Mouse (Mus musculus): ENCODE measurements around the gene Tomm7. TPM values are rescaled to one million over a fixed set of nuclear protein-coding genes. Genes with fewer than 3 reads are reported as not detected.
"Not testable (repeated sequence)": the region's sequence is repeated elsewhere in the genome, so short reads cannot be mapped to it uniquely, and the experiment has no call there.

Tomm7 gene
- total and polyA plus RNA-seq, 2 experiments from 2014 or later: 26.0 to 137 TPM

DNA sequence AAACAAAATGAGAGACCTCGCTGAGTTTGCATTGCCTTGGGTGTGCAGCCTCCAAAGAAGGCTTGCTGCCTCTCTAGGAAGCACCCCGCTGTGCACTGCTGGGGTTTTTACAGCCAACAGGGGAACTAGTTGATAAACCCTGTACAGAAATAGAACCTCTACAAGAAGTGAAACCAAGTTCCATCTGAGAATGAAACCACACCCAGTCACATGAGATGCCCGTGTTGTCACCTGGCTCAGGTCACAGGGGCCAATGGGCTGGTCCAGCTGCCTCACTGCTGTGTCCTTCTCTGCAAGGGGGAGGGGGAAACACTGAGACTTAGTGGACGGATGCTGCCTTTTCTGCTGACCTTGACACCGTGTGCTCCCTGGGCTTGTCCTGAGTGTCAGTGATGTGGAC, 30.5 kb upstream of the Tomm7 start:
- 34% methylated on average over 5 of the region's 5 CpGs for WGBS
- peaks cover 26% of the 10 kb centered on the region for H3K4me1 ChIP-seq (ENCODE audit: control insufficient read depth, insufficient read depth)
- DNase-seq (ENCODE audit: low spot score) (peak; percentile 80), ATAC-seq (ENCODE audit: insufficient read depth, low read depth) (peak; percentile 94)
- no peak overlapping the region for H3K9ac ChIP-seq (replicated peaks; ENCODE audit: low read depth, low read length)
- H3K4me2 ChIP-seq (ENCODE audit: low read depth, low read length): peak overlapping the region; percentile 21
- no peaks in the 10 kb centered on the region for H3K27me3 ChIP-seq (ENCODE audit: control insufficient read depth, insufficient read depth, low read length)
- H3K9me3 ChIP-seq (replicated peaks; ENCODE audit: control insufficient read depth, low read length): no peaks in the 10 kb centered on the region
- no peak overlapping the region for H3K4me3 ChIP-seq (ENCODE audit: low read depth, low read length)
- H3K36me3 ChIP-seq (replicated peaks; ENCODE audit: control insufficient read depth, insufficient read depth, low read length): no peaks in the 10 kb centered on the region
- H3K27ac ChIP-seq (ENCODE audit: low read depth): peak overlapping the region; percentile 83
- TF ChIP-seq CTCF (IDR thresholded peaks at IDR 0.05; ENCODE audit: low read depth) (no peak), EP300 (IDR thresholded peaks at IDR 0.05; ENCODE audit: low read depth) (no peak; the same call in 1 of the 2 replicates)

DNA sequence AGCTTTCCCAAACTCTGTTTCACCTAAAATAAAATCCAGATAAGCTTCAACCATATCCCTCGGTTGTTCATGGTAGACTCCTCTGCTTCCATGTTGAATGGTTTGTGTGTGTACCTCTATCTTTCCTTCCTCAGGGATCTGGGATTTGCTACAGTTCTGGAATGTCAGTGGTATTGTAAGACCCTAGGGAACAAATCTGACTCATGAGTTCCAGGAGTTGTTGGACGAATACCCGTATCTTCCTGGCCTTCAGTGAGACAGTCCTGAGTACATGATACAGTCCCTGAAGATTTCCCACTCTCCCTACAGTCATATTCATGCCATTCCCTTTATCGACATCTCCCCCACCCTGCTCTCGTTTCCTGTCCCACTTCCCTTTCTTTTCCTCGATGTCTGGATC, 28.6 kb upstream of the Tomm7 start:
- Histone ChIP-seq H3K4me1 (ENCODE audit: control insufficient read depth, insufficient read depth) (peaks cover 26% of the 10 kb centered on the region), H3K4me3 (ENCODE audit: low read depth, low read length) (no peak overlapping the region), H3K9me3 (replicated peaks; ENCODE audit: control insufficient read depth, low read length) (no peaks in the 10 kb centered on the region), H3K27me3 (ENCODE audit: control insufficient read depth, insufficient read depth, low read length) (no peaks in the 10 kb centered on the region), H3K27ac (ENCODE audit: low read depth) (no peak overlapping the region), H3K9ac (replicated peaks; ENCODE audit: low read depth, low read length) (no peak overlapping the region), H3K36me3 (replicated peaks; ENCODE audit: control insufficient read depth, insufficient read depth, low read length) (no peaks in the 10 kb centered on the region), H3K4me2 (ENCODE audit: low read depth, low read length) (no peak overlapping the region)
- WGBS: 50% methylated on average over 6 of the region's 6 CpGs
- no peak for TF ChIP-seq EP300 (IDR thresholded peaks at IDR 0.05; ENCODE audit: low read depth)
- TF ChIP-seq CTCF (IDR thresholded peaks at IDR 0.05; ENCODE audit: low read depth): no peak
- ATAC-seq (ENCODE audit: insufficient read depth, low read depth) (no peak), DNase-seq (ENCODE audit: low spot score) (peak; percentile 37)

GRCm38 (mm10) chr5:23871323-23871722, 27.4 kb upstream of the Tomm7 start:
- WGBS: 98% methylated on average over 2 of the region's 2 CpGs
- DNase-seq (ENCODE audit: low spot score); H3K9me3 ChIP-seq (replicated peaks; ENCODE audit: control insufficient read depth, low read length); H3K9ac ChIP-seq (replicated peaks; ENCODE audit: low read depth, low read length); H3K36me3 ChIP-seq (replicated peaks; ENCODE audit: control insufficient read depth, insufficient read depth, low read length); ATAC-seq (ENCODE audit: insufficient read depth, low read depth); H3K27me3 ChIP-seq (ENCODE audit: control insufficient read depth, insufficient read depth, low read length); H3K27ac ChIP-seq (ENCODE audit: low read depth); H3K4me2 ChIP-seq (ENCODE audit: low read depth, low read length); H3K4me3 ChIP-seq (ENCODE audit: low read depth, low read length): not testable (repeated sequence)
- peaks cover 23% of the 10 kb centered on the region for H3K4me1 ChIP-seq (ENCODE audit: control insufficient read depth, insufficient read depth)

DNA sequence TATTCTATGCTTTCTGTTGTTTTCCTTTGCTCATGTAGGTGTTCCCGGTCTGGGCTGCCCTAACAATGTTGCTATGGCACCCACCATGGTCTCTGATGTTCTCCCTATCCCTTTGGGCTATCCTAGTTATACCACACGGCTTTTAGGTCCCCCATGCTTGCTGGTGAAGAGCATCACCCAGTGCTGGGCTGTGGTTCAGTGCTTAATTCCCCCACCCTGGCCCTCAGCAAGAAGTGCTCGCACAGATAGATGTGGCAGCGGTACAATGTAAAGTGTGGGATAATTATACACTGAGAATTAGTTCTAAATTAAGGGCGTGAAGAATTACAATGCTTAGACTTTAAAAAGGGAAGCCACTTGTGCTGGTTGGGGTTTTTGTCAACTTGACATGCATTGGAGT, 22.0 kb upstream of the Tomm7 start:
- H3K4me1 ChIP-seq (ENCODE audit: control insufficient read depth, insufficient read depth): peaks cover 19% of the 10 kb centered on the region
- DNase-seq (ENCODE audit: low spot score) (no peak), ATAC-seq (ENCODE audit: insufficient read depth, low read depth) (no peak)
- no peaks in the 10 kb centered on the region for H3K9me3 ChIP-seq (replicated peaks; ENCODE audit: control insufficient read depth, low read length)
- H3K4me2 ChIP-seq (ENCODE audit: low read depth, low read length): no peak overlapping the region
- TF ChIP-seq CTCF (IDR thresholded peaks at IDR 0.05; ENCODE audit: low read depth): no peak
- no peak for TF ChIP-seq EP300 (IDR thresholded peaks at IDR 0.05; ENCODE audit: low read depth)
- no peak overlapping the region for H3K4me3 ChIP-seq (ENCODE audit: low read depth, low read length)
- WGBS: 76% methylated on average over 5 of the region's 5 CpGs
- H3K27ac ChIP-seq (ENCODE audit: low read depth): no peak overlapping the region
- H3K9ac ChIP-seq (replicated peaks; ENCODE audit: low read depth, low read length): no peak overlapping the region
- no peaks in the 10 kb centered on the region for H3K27me3 ChIP-seq (ENCODE audit: control insufficient read depth, insufficient read depth, low read length)
- no peaks in the 10 kb centered on the region for H3K36me3 ChIP-seq (replicated peaks; ENCODE audit: control insufficient read depth, insufficient read depth, low read length)

- ATAC-seq (ENCODE audit: insufficient read depth, low read depth) (no peak), DNase-seq (ENCODE audit: low spot score) (no peak)
- Histone ChIP-seq H3K9me3 (replicated peaks; ENCODE audit: control insufficient read depth, low read length) (no peaks in the 10 kb centered on the region), H3K27me3 (ENCODE audit: control insufficient read depth, insufficient read depth, low read length) (no peaks in the 10 kb centered on the region), H3K4me2 (ENCODE audit: low read depth, low read length) (no peak overlapping the region), H3K9ac (replicated peaks; ENCODE audit: low read depth, low read length) (no peak overlapping the region), H3K4me3 (ENCODE audit: low read depth, low read length) (no peak overlapping the region), H3K27ac (ENCODE audit: low read depth) (no peak overlapping the region), H3K4me1 (ENCODE audit: control insufficient read depth, insufficient read depth) (peaks cover 19% of the 10 kb centered on the region), H3K36me3 (replicated peaks; ENCODE audit: control insufficient read depth, insufficient read depth, low read length) (no peaks in the 10 kb centered on the region)
- TF ChIP-seq CTCF (IDR thresholded peaks at IDR 0.05; ENCODE audit: low read depth) (no peak), EP300 (IDR thresholded peaks at IDR 0.05; ENCODE audit: low read depth) (no peak)
- WGBS: 69% methylated on average over 13 of the region's 13 CpGs
These were observed 20.3 kb upstream of the Tomm7 start for GRCm38 (mm10) chr5:23864054-23864965.

Data from heart, postnatal 0 days (tissue).